Mouse (Mus musculus) WW6 (cell line): Measurements from ENCODE around the gene Lrrc23.
A peak's percentile ranks its signal among the peaks of the same experiment; 100 is the strongest.
"Not testable (repeated sequence)": the region's sequence is repeated elsewhere in the genome, so short reads cannot be mapped to it uniquely, and the experiment has no call there.

Experiments
- DNase-seq: peaks from one replicate; pipeline ENCODE4 v3.0.0-alpha.2; 2013; ENCODE audit warnings: low read depth, low spot score

Lrrc23 gene

GRCm38 (mm10) chr6:124807986-124808357 lies 28.4 kb upstream of the Lrrc23 start:
- DNase-seq = no peak

GRCm38 (mm10) chr6:124807366-124807765 lies 27.8 kb upstream of the Lrrc23 start:
- DNase-seq = no peak

- no peak for DNase-seq
Observed at GRCm38 (mm10) chr6:124806446-124807140, 27.1 kb upstream of the Lrrc23 start.

GRCm38 (mm10) chr6:124805341-124806321 lies 26.1 kb upstream of the Lrrc23 start:
- peak; percentile 98 for DNase-seq

GRCm38 (mm10) chr6:124804341-124804740 lies 24.8 kb upstream of the Lrrc23 start:
- no peak for DNase-seq

GRCm38 (mm10) chr6:124803691-124804090 lies 24.2 kb upstream of the Lrrc23 start:
- DNase-seq = not testable (repeated sequence)

- DNase-seq = no peak
Observed at GRCm38 (mm10) chr6:124803061-124803460, 23.5 kb upstream of the Lrrc23 start.

- not testable (repeated sequence) for DNase-seq
Observed at GRCm38 (mm10) chr6:124802400-124802799, 22.9 kb upstream of the Lrrc23 start.

GRCm38 (mm10) chr6:124796200-124796599 lies 16.7 kb upstream of the Lrrc23 start:
- DNase-seq = no peak

- DNase-seq = no peak
Observed at GRCm38 (mm10) chr6:124795781-124796180, 16.3 kb upstream of the Lrrc23 start.

GRCm38 (mm10) chr6:124791911-124792310 lies 12.4 kb upstream of the Lrrc23 start:
- no peak for DNase-seq

- DNase-seq = no peak
Observed at GRCm38 (mm10) chr6:124790121-124790520, 10.6 kb upstream of the Lrrc23 start.

GRCm38 (mm10) chr6:124789519-124789918 lies 10.0 kb upstream of the Lrrc23 start:
- no peak for DNase-seq

- DNase-seq = no peak
Observed at GRCm38 (mm10) chr6:124787722-124788121, 8.2 kb upstream of the Lrrc23 start.

- DNase-seq = no peak
Observed at GRCm38 (mm10) chr6:124786756-124787420, 7.4 kb upstream of the Lrrc23 start.

GRCm38 (mm10) chr6:124782436-124782835 lies 2.9 kb upstream of the Lrrc23 start:
- DNase-seq = peak; percentile 75

GRCm38 (mm10) chr6:124780917-124781316 lies 1.4 kb upstream of the Lrrc23 start:
- no peak for DNase-seq

- no peak for DNase-seq
Observed at GRCm38 (mm10) chr6:124779984-124780416, 473 bp upstream of the Lrrc23 start.

GRCm38 (mm10) chr6:124770511-124770910 lies 9.0 kb downstream of the Lrrc23 start:
- no peak for DNase-seq

GRCm38 (mm10) chr6:124770013-124770412 lies 9.5 kb downstream of the Lrrc23 start:
- no peak for DNase-seq

- no peak for DNase-seq
Observed at GRCm38 (mm10) chr6:124769101-124769765, 10.3 kb downstream of the Lrrc23 start, which contains the start of gene Eno2. Gene Eno2 (minus strand): TSS chr6:124769673.
